Mouse (Mus musculus) layer of hippocampus, postnatal 36 days (tissue): ENCODE data around the gene Sparc. TPM values are rescaled to one million over a fixed set of nuclear protein-coding genes. Genes with fewer than 3 reads are reported as not detected.

Source experiments
- DNase-seq, 2 experiments: peaks; one replicate each; pipeline ENCODE4 v3.0.0; 2022
- total RNA-seq, 2 experiments: library from RNA; stranded (reverse); gene quantifications; 2 replicates each; pipeline ENCODE4 v1.2.3; 2021

The Sparc gene
- total RNA-seq, 2 experiments from 2014 or later: 312 to 317 TPM

DNA sequence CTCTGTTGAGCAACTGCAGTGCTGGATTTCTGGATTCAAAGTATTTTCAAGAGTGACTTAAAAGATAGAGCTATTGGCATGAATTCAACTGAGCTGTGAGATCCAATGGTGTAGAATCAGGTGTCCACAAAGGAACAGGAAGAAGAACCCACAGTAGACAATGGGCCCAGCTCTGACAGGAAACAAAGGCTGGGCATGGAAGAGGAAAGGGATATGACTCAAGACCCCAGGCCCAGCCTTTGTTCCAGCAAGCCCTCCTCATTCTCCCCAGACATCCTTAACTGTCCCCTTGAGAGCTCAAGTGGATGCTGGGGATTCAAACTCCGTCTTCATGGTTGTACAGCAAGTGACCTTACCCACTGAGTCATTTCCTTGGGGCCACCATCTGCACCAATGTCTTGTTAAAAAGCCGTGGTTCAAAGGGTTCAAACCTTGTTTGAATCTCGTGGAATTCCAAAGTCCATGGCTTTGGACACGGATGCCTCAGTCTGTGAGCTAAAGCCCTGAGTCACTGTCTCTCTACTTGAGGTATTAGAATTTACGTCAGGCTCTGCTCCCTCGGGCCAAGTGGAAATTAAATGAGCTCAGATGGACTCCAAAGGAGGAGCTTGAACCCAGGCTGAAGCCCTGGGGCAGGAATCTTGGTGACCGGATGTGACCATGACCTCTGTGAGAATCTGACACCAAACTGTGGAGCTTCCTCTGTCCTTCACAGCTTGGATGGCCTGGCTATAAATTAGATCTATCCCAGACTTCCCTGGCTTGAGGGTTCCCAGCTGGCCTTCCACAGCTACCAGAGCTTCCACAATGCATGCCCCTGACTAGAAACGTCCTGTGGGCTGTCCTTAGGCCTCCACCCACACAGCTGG is 17.1 kb downstream of the Sparc start:
- DNase-seq: no peak

DNA sequence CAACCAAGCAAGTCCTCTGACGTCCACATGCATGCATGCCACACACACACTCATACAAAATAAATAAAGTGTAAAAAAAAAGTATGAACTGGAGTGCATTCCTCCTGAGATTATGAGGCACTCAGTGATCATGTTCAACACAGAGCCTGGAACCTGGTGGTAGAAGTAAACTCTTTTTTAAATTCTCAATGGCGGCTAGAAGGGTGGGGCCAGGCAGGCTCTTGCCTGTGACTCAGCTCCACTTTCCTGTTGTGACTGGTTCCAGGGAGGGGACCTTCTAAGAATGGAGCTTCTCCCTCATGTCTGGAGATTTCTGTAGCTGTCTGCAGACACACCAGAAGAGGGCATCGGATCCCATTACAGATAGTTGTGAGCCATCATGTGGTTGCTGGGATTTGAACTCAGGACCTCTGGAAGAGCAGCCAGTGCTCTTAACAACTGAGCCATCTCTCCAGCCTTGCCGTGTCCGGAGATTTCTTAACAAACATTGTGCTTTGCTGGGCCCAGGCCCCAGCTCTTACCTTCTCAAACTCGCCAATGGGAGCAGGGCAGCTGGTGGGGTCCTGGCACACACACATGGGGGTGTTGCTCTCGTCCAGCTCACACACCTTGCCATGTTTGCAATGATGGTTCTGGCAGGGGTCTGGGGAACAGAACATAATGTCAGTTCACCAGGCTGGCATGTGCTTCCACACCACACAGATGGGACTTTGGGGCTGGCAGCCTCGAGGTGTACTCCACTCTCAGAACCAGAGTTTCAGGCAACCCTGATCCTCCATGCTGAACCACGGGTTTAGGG is 18.1 kb downstream of the Sparc start:
- no peak for DNase-seq

- no peak for DNase-seq
Observed at GRCm38 (mm10) chr11:55400863-55401262, 22.1 kb downstream of the Sparc start.

GRCm38 (mm10) chr11:55398371-55398770 is 24.6 kb downstream of the Sparc start:
- DNase-seq: no peak

GRCm38 (mm10) chr11:55397441-55397840 is 25.5 kb downstream of the Sparc start:
- no peak for DNase-seq

GRCm38 (mm10) chr11:55397036-55397435 is 25.9 kb downstream of the Sparc start:
- DNase-seq: no peak

GRCm38 (mm10) chr11:55395073-55395642 is 27.8 kb downstream of the Sparc start:
- DNase-seq: no peak

DNA sequence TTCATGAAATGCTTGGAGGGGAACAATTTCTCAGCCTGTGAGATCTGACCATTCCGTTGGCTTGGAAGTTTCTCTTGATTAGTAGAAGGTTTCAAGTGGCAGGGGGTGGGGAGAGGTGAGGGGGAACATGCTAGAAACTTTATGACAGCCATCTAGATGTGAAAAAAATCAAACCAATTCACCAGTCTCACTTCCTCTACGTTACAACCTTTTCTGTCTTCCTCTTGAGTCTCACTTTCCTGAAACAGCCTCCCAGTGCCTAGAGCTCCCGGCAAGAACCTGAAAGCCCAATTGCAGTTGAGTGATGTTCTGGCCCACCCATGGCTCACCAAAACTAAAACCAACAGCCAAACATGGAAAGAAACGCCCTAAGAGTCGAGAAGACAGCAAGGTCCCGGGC is 28.4 kb downstream of the Sparc start:
- DNase-seq: no peak

GRCm38 (mm10) chr11:55392474-55392873 is 30.5 kb downstream of the Sparc start:
- no peak for DNase-seq

- DNase-seq: no peak
Observed at GRCm38 (mm10) chr11:55389778-55390177, 33.2 kb downstream of the Sparc start.

GRCm38 (mm10) chr11:55387576-55387975 is 35.4 kb downstream of the Sparc start:
- no peak for DNase-seq

GRCm38 (mm10) chr11:55386424-55387063 is 36.4 kb downstream of the Sparc start:
- DNase-seq: peak; percentile 83 to 87

DNA sequence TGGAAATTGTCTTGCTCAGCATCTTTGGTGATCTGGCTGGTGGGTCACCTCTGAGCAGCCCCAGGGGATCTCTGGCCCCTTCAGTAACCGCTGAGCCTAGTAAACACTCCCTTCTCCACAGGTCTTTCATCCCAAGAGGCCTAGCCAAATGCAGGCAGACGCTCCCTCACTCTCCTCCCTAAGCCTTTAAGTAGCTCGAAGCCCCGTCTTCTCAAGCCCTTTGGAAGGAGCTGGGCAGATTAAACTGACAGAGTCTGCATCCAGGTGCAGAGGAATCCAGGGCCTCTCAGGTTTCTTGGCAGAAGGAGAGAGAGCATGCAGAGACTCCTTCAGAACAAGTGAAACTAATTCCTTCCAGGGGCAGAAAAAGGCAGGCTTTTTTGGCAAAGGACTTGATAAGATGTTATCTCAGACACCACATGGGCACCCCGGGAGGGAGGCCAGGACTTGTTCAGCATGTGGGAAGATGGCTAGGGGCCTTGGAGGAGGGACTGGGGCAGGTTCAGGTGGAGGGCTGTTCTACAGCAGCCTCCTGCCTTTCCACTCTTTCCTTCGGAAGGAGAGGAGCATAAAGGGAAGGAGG is 39.4 kb downstream of the Sparc start:
- DNase-seq: no peak

- no peak for DNase-seq
Observed at GRCm38 (mm10) chr11:55380908-55381307, 42.1 kb downstream of the Sparc start.

DNA sequence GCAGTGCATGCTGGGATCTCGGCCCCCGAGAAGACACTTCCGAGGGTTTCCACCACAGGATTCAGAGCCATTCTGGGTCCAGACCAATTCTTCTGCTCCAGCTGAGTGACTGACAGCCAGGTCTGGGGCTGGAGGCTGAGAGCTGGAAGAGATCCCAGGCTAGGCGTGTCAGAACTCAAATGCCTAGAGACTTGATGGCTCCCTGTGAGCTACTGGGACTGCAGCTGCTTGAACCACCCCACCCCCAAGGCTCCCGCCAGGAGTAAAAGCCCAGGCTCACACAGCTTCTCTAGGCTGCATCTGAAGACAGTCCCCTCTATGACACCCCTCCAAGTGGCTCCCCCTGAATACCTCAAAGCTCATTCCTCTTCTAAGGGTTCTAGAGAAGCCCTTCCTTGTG is 44.6 kb downstream of the Sparc start:
- DNase-seq: peak; percentile 54 to 56

DNA sequence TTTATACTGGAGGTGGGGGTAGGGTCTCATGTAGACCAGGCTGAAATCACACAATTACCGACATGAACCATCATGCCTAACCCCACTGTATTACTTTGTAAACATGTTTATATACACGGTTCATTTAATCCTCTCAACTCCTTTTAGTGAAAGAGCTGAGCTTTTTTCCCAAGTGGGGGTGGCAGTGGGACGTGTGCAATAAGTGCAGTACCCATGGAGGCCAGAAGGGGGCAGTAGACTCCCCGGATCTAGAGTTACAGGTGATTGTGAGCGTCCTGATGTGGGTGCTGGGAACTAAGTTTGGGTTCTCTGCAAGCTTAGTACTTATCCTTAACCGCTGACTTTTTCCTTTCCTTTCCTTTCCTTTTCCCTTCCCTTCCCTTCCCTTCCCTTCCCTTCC is 49.1 kb downstream of the Sparc start:
- no peak for DNase-seq

DNA sequence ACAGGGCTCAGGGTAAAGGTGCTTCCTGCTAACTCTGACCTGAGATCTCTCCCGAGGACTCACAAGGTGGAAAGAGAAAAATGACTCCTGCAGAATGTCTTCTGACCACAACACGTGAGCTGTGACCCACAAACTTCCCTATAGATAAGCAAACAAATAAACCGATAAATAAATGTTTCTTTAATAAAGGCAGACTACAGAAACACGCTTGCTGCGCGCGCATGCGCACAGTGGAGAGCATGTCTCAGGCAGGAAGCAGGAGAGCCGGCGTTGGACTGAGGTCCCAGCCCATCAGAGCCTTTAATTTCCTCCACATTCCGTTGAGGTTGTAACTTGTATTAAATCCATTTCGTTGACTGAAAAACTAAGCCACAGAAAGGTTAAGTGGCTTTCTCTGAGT is 49.6 kb downstream of the Sparc start:
- DNase-seq: no peak

GRCm38 (mm10) chr11:55372001-55372400 is 51.0 kb downstream of the Sparc start:
- DNase-seq: no peak

DNA sequence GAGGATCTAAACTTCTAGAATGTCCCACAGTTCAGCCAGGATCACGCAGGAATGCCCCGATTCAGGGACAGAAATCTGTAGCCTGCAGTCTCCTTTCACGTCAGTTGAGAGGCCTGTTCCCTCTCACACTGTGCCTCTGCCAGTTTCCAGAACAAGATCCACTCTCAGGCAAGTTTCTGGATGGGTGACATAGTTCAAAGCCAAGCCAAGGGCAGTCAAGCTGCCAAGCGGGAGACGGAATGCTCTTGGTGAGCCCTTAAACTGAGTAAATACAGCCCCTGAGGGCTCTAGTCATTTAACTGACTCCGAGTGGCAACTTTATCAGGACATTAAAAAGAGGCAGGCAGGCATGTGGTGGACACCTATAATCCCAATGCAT is 53.9 kb downstream of the Sparc start:
- no peak for DNase-seq

GRCm38 (mm10) chr11:55368388-55369092 is 54.4 kb downstream of the Sparc start:
- DNase-seq: no peak

DNA sequence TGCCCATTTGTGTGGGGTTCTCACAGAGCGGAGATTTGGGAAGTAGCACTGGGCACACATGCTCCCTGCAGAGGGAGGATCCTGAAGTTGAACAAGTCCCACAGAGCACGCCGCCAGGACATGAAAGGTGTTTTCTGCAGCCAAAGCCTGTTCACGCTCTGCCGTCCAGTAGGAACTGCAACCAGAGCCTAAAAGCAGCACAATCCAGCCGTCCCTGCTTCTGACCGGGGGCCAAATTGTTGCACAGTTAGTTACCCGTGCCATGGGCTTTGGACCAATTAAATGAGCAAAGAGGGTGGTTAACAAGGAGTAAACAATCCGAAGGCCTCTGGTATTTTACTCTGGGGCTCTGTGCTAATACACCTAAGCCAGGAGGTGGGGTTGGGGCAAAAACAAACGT is 55.2 kb downstream of the Sparc start:
- no peak for DNase-seq

- no peak for DNase-seq
Observed at GRCm38 (mm10) chr11:55365840-55366239, 57.1 kb downstream of the Sparc start.
